Mouse (Mus musculus) left cerebral cortex, postnatal 10 days (tissue): ENCODE results near the gene Tfap2d. TPM values are rescaled to one million over a fixed set of nuclear protein-coding genes. Genes with fewer than 3 reads are reported as not detected.

ENCODE experiments used
- DNase-seq, 2 experiments: peaks; one replicate each; pipeline ENCODE4 v3.0.0; 2021 to 2022; ENCODE audit warnings: low spot score in 2 of 2, mixed read lengths in 1 of 2; ENCODE audit errors: extremely low spot score in 1 of 2
- intact Hi-C: fragments of 180-260 bp; cut with DNase I; formaldehyde crosslinking; loops from one replicate; pipeline ENCODE4 v1.15.1; 2025
- total RNA-seq, 2 experiments: library from RNA; stranded (reverse); gene quantifications; 2 replicates each; pipeline ENCODE4 v1.2.3; 2021

Gene Tfap2d
- total RNA-seq, 2 experiments from 2014 or later = 6.3 to 8.2 TPM

- peak in 1 of 2 experiments; percentile 15 for DNase-seq
- intact Hi-C loops = loop anchor here (5.0 kb wide), 1 partner anchor 101 kb away; no protein-coding TSS in a partner anchor
Measured at GRCm38 (mm10) chr1:19208641-19209358, 106.0 kb downstream of the Tfap2d start, which contains the start of gene Tfap2b. Gene Tfap2b, plus strand, starts transcription at chr1:19208914.

GRCm38 (mm10) chr1:19209359-19209745, 106.5 kb downstream of the Tfap2d start:
- intact Hi-C loops = loop anchor here (5.0 kb wide), 1 partner anchor 102 kb away; no protein-coding TSS in a partner anchor
- no peak for DNase-seq

GRCm38 (mm10) chr1:19209776-19210175, 107.0 kb downstream of the Tfap2d start:
- peak in 1 of 2 experiments; percentile 35 for DNase-seq
- intact Hi-C loops = loop anchor here (5.0 kb wide), 1 partner anchor 102 kb away; no protein-coding TSS in a partner anchor

GRCm38 (mm10) chr1:19210215-19211032, 107.6 kb downstream of the Tfap2d start:
- intact Hi-C loops = no loop called here
- peak in 1 of 2 experiments; percentile 18 for DNase-seq

- DNase-seq = no peak
- intact Hi-C loops = no loop called here
Measured at GRCm38 (mm10) chr1:19211033-19211405, 108.2 kb downstream of the Tfap2d start.

- intact Hi-C loops = no loop called here
- no peak for DNase-seq
Measured at GRCm38 (mm10) chr1:19211546-19212154, 108.8 kb downstream of the Tfap2d start.

GRCm38 (mm10) chr1:19212691-19213090, 109.9 kb downstream of the Tfap2d start:
- intact Hi-C loops = no loop called here
- no peak for DNase-seq

- intact Hi-C loops = no loop called here
Measured at GRCm38 (mm10) chr1:19213171-19213570, 110.3 kb downstream of the Tfap2d start.

GRCm38 (mm10) chr1:19213851-19214395, 111.1 kb downstream of the Tfap2d start:
- DNase-seq = peak in 1 of 2 experiments; percentile 38
- intact Hi-C loops = no loop called here

More at GRCm38 (mm10) chr1:19213171-19213570, 110.3 kb downstream of the Tfap2d start:
- no peak for DNase-seq

Other genes starting within 250 kb of the Tfap2d start
- 1 to 10 TPM in 1 of 2 experiments, under 1 TPM in 1; 0.56 to 1.8 TPM for gene Tfap2b, start 105.9 kb downstream of the Tfap2d start, total RNA-seq